Comparison of ENCODE assay signal across 23 mouse cellular contexts in genomic region chr10:41996157-41996556, GRCm38 (mm10). TPM values are rescaled to one million over a fixed set of nuclear protein-coding genes. Genes with fewer than 3 reads are reported as not detected.
DNase-seq lines count a peak whose midpoint lies in the region; ATAC-seq and TF ChIP-seq lines count a peak whose summit lies in the region.
"Had no signal": no experiment of that assay in that cellular context is flagged by ENCODE, and none has a peak within 500 bp of the region (broad histone marks: within the 10 kb centered on the region; RNA-seq: fewer than 3 reads in every experiment).

No protein-coding gene starts in this region.

- H3K9me3 ChIP-seq in heart, postnatal 0 days (replicated peaks; ENCODE audit: control insufficient read depth, low read length), result no peaks in the 10 kb centered on the region
- H3K9me3 ChIP-seq in heart, embryonic 10.5 days, result no peaks in the 10 kb centered on the region
- no peaks in the 10 kb centered on the region for H3K9me3 ChIP-seq in limb, embryonic 10.5 days (replicated peaks)
- no peaks in the 10 kb centered on the region for H3K9me3 ChIP-seq in liver, postnatal 0 days (ENCODE audit: low read length)
- H3K9me3 ChIP-seq: forebrain, embryonic 13.5 days; G1E; midbrain, embryonic 12.5 days had no signal

- peaks cover 33% of the 10 kb centered on the region for H3K4me1 ChIP-seq in heart, postnatal 0 days (ENCODE audit: control insufficient read depth, insufficient read depth)
- peaks cover 33% of the 10 kb centered on the region for H3K4me1 ChIP-seq in heart, embryonic 10.5 days
- peaks cover 17% of the 10 kb centered on the region for H3K4me1 ChIP-seq in limb, embryonic 10.5 days
- H3K4me1 ChIP-seq in liver, postnatal 0 days (ENCODE audit: insufficient read depth), result peaks cover 6% of the 10 kb centered on the region

- H3K27me3 ChIP-seq in heart, postnatal 0 days (ENCODE audit: control insufficient read depth, insufficient read depth, low read length), result no peaks in the 10 kb centered on the region
- H3K27me3 ChIP-seq in heart, embryonic 10.5 days (ENCODE audit: insufficient read depth, poor library complexity, severe bottlenecking), result peaks cover 47% of the 10 kb centered on the region
- peaks cover 6% of the 10 kb centered on the region; the same call in 1 of the 2 replicates for H3K27me3 ChIP-seq in limb, embryonic 10.5 days (ENCODE audit: low read depth, poor library complexity, severe bottlenecking)
- H3K27me3 ChIP-seq in liver, postnatal 0 days (ENCODE audit: insufficient read depth, low read length), result no peaks in the 10 kb centered on the region

- ATAC-seq in frontal cortex, adult (ENCODE audit: low TSS enrichment), result 0 out of 2 replicates have a peak, but pooled peaks have one; percentile 23
- ATAC-seq in heart, postnatal 0 days (ENCODE audit: insufficient read depth, low read depth), result no peak
- ATAC-seq in liver, postnatal 0 days, result no peak
- ATAC-seq: forebrain, embryonic 13.5 days had no signal

- TF ChIP-seq EP300 in heart, postnatal 0 days (IDR thresholded peaks at IDR 0.05; ENCODE audit: low read depth), result no peak
- no peak for TF ChIP-seq EP300 in liver, postnatal 0 days (IDR thresholded peaks at IDR 0.05; ENCODE audit: low read depth)

- no peaks in the 10 kb centered on the region for H3K36me3 ChIP-seq in heart, postnatal 0 days (replicated peaks; ENCODE audit: control insufficient read depth, insufficient read depth, low read length)
- H3K36me3 ChIP-seq in heart, embryonic 10.5 days, result no peaks in the 10 kb centered on the region
- no peaks in the 10 kb centered on the region for H3K36me3 ChIP-seq in limb, embryonic 10.5 days
- H3K36me3 ChIP-seq in liver, postnatal 0 days (replicated peaks; ENCODE audit: insufficient read depth, low read length), result no peaks in the 10 kb centered on the region
- H3K36me3 ChIP-seq: G1E; midbrain, embryonic 12.5 days had no signal

- H3K9ac ChIP-seq in heart, postnatal 0 days (replicated peaks; ENCODE audit: low read depth, low read length), result no peak overlapping the region
- no peak overlapping the region for H3K9ac ChIP-seq in liver, postnatal 0 days (replicated peaks)
- H3K9ac ChIP-seq: forebrain, embryonic 13.5 days; hindbrain, embryonic 14.5 days; midbrain, embryonic 12.5 days had no signal

- H3K4me2 ChIP-seq in heart, postnatal 0 days (ENCODE audit: low read depth, low read length), result no peak overlapping the region
- H3K4me2 ChIP-seq in liver, postnatal 0 days (ENCODE audit: low read depth, low read length), result no peak overlapping the region
- H3K4me2 ChIP-seq: forebrain, embryonic 13.5 days; hindbrain, embryonic 14.5 days; midbrain, embryonic 12.5 days had no signal

- no peak for TF ChIP-seq CTCF in heart, postnatal 0 days (IDR thresholded peaks at IDR 0.05; ENCODE audit: low read depth)
- no peak for TF ChIP-seq CTCF in liver, postnatal 0 days (IDR thresholded peaks at IDR 0.05; ENCODE audit: low read depth)

- H3K27ac ChIP-seq in heart, postnatal 0 days (ENCODE audit: low read depth), result peak overlapping the region; percentile 9
- no peak overlapping the region for H3K27ac ChIP-seq in heart, embryonic 10.5 days
- peak overlapping the region; percentile 42; the same call in 1 of the 2 replicates for H3K27ac ChIP-seq in limb, embryonic 10.5 days
- H3K27ac ChIP-seq in liver, postnatal 0 days (ENCODE audit: low read depth), result no peak overlapping the region
- H3K27ac ChIP-seq: forebrain, embryonic 13.5 days; hindbrain, embryonic 14.5 days; kidney, postnatal 0 days; left cerebral cortex, adult 2 months; midbrain, embryonic 12.5 days had no signal

- H3K4me3 ChIP-seq in heart, postnatal 0 days (ENCODE audit: low read depth, low read length), result no peak overlapping the region
- H3K4me3 ChIP-seq in heart, embryonic 10.5 days, result no peak overlapping the region
- no peak overlapping the region for H3K4me3 ChIP-seq in limb, embryonic 10.5 days
- H3K4me3 ChIP-seq in liver, postnatal 0 days (ENCODE audit: low read depth, low read length), result no peak overlapping the region
- H3K4me3 ChIP-seq: forebrain, embryonic 13.5 days; left cerebral cortex, adult 2 months; midbrain, embryonic 12.5 days had no signal

- WGBS in heart, postnatal 0 days, result 52% methylated on average over 8 of the region's 8 CpGs
- WGBS in heart, embryonic 10.5 days, result 38% methylated on average over 8 of the region's 8 CpGs
- 36% methylated on average over 8 of the region's 8 CpGs for WGBS in limb, embryonic 10.5 days
- 69% methylated on average over 8 of the region's 8 CpGs for WGBS in liver, postnatal 0 days (ENCODE audit: insufficient replicate concordance)

- no peak for DNase-seq in frontal cortex, postnatal 25 days (ENCODE audit: low spot score in 2 of 2)
- DNase-seq in heart, postnatal 0 days (ENCODE audit: low spot score), result no peak
- no peak for DNase-seq in heart, embryonic 10.5 days (ENCODE audit: low spot score)
- peak; percentile 35 for DNase-seq in Muller cell, postnatal 12 days (ENCODE audit: inconsistent ontology term)
- DNase-seq in limb, embryonic 10.5 days (ENCODE audit: low spot score), result no peak
- DNase-seq in liver, postnatal 0 days, result no peak
- DNase-seq: cerebellum, adult 2 months; gastrocnemius, postnatal 25 days; heart, postnatal 36 days; kidney, adult 2 months; layer of hippocampus, adult 9-11 months; lung, adult 18-20 months; lung, postnatal 10 days; right cerebral cortex, postnatal 25 days; spleen, adult 18-20 months had no signal

RNA-seq across cellular contexts. Expression of gene Armc2, which starts 22.1 kb away (rescaled TPM):
- total RNA-seq in heart, postnatal 0 days (2014; rRNA removed; ENCODE audit: low replicate concordance), result 3.3 and 8.5 TPM in 2 replicates
- polyA plus RNA-seq in heart, postnatal 0 days (2015; fragmentation: Nextera tagmentation; extraction: Ambion mirVana), result 1.7 and 2.7 TPM in 2 replicates
- polyA plus RNA-seq in heart, embryonic 10.5 days (2016; fragmentation: Nextera tagmentation; extraction: Ambion mirVana), result 0.99 and 1.4 TPM in 2 replicates
- 1.5 and 3.4 TPM in 2 replicates for polyA plus RNA-seq in limb, embryonic 10.5 days (2016; fragmentation: Nextera tagmentation; extraction: Ambion mirVana)
- 0.07 and 0.21 TPM in 2 replicates for polyA plus RNA-seq in liver, postnatal 0 days (2015; fragmentation: Nextera tagmentation; extraction: Ambion mirVana)
- polyA plus RNA-seq: G1E; liver, adult 2 months had no signal

Comparison
In these comparisons a context has a peak if more than half of its experiments do, and no peak if none do; other contexts are left out.
1. H3K27ac ChIP-seq: peak in heart, postnatal 0 days (single experiment) and limb, embryonic 10.5 days (single experiment); none in heart, embryonic 10.5 days (single experiment) and liver, postnatal 0 days (single experiment).